Mouse (Mus musculus): Measurements from ENCODE around the gene Mfn2.

DNA sequence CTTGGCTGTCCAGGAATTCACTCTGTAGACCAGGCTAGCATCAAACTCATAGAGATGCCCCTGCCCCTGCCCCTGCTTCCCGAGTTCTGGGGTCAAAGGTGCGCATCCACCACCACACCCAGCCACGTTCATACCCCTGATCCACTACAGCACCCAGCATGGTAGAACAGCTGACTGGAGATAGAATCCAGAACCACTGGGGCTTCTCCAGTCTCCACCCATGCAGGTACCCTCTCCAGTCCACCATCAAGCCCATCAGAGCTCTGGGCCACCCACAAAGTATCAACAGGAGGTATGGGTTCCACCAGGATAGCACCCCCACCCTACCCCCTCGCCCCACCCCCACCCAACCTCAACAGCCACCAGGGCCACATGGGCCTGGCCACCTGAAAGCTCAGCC is 30.1 kb upstream of the Mfn2 start:
- TF ChIP-seq CTCF (IDR thresholded peaks at IDR 0.05; ENCODE audit: insufficient read depth, low read depth, low read length) (no peak), POLR2A (IDR thresholded peaks at IDR 0.05; ENCODE audit: insufficient read depth, low read depth, low read length) (no peak)
